Mouse (Mus musculus) neural tube, embryonic 11.5 days (tissue): ENCODE data around the gene Nup98. TPM values are rescaled to one million over a fixed set of nuclear protein-coding genes. Genes with fewer than 3 reads are reported as not detected.

ENCODE experiments used
- ATAC-seq: fragments of 200-750 bp; cut with Nextera tagmentation; 2 replicates; pipeline ENCODE4 v1.8.0; 2017; ENCODE audit warnings: moderate number of reproducible peaks, mild to moderate bottlenecking, moderate TSS enrichment, moderate library complexity; ENCODE audit not compliant: insufficient read depth, low FRiP score, low TSS enrichment
- DNase-seq: peaks from one replicate; pipeline ENCODE4 v3.0.0-alpha.2; 2015; ENCODE audit warnings: low spot score
- H3K27ac ChIP-seq: fragments of 300-500 bp; sonication (generic); 2 replicates; pipeline ENCODE4 v1.5.1; 2014; ENCODE audit warnings: low read depth, mild to moderate bottlenecking, low read length
- H3K27me3 ChIP-seq: fragments of 300-500 bp; sonication (generic); 2 replicates; pipeline ENCODE4 v1.6.1; 2014; ENCODE audit warnings: mild to moderate bottlenecking, low read length, mixed read lengths; ENCODE audit not compliant: control insufficient read depth, insufficient read depth
- H3K36me3 ChIP-seq: fragments of 300-500 bp; sonication (generic); 2 replicates; pipeline ENCODE4 v1.6.1; 2014; ENCODE audit warnings: mild to moderate bottlenecking, low read length, moderate library complexity, mixed read lengths; ENCODE audit not compliant: control insufficient read depth, insufficient read depth
- H3K4me1 ChIP-seq: fragments of 300-500 bp; sonication (generic); 2 replicates; pipeline ENCODE4 v1.6.1; 2014; ENCODE audit warnings: low read length, mixed read lengths; ENCODE audit not compliant: control insufficient read depth, insufficient read depth
- H3K4me2 ChIP-seq: fragments of 300-500 bp; sonication (generic); 2 replicates; pipeline ENCODE4 v1.6.1; 2014; ENCODE audit warnings: low read depth, mild to moderate bottlenecking, moderate library complexity
- H3K4me3 ChIP-seq: fragments of 300-500 bp; sonication (generic); 2 replicates; pipeline ENCODE4 v1.5.1; 2014; ENCODE audit warnings: low read depth, low read length
- H3K9ac ChIP-seq: fragments of 300-500 bp; sonication (generic); 2 replicates; pipeline ENCODE4 v1.6.1; 2014; ENCODE audit warnings: mild to moderate bottlenecking, low read length
- H3K9me3 ChIP-seq: fragments of 300-500 bp; sonication (generic); 2 replicates; pipeline ENCODE4 v1.6.1; 2016; ENCODE audit warnings: low read length; ENCODE audit not compliant: control insufficient read depth
- WGBS: fragments of 180-500 bp; shearing (Covaris S2); extraction: QIAGEN DNeasy Blood & Tissue Kit; methylation state at CpG from one replicate; pipeline ENCODE4 v1.1.7; 2014; 5-methylcytosine and 5-hydroxymethylcytosine counted together
- polyA plus RNA-seq: library from polyadenylated mRNA; unstranded; fragments of >200 nt; fragmentation: Nextera tagmentation; extraction: Ambion mirVana; gene quantifications from 2 replicates; pipeline ENCODE4 v1.2.1, GENCODE M21; 2014

Nup98 gene
- polyA plus RNA-seq, 1 experiment from 2014 or later: 45.9 TPM

- Histone ChIP-seq H3K4me1 (peaks cover 6% of the 10 kb centered on the region; the same call in 1 of the 2 replicates), H3K4me3 (no peak overlapping the region), H3K27me3 (no peaks in the 10 kb centered on the region), H3K27ac (no peak overlapping the region), H3K9me3 (no peaks in the 10 kb centered on the region), H3K4me2 (no peak overlapping the region), H3K9ac (no peak overlapping the region), H3K36me3 (no peaks in the 10 kb centered on the region)
- no peak for ATAC-seq
- WGBS: 43% methylated on average over 6 of the region's 6 CpGs
- no peak for DNase-seq
These were observed 107.3 kb downstream of the Nup98 start for GRCm38 (mm10) chr7:102102696-102103095.

- no peak for DNase-seq
- no peak for ATAC-seq
- H3K4me1 ChIP-seq: peaks cover 6% of the 10 kb centered on the region; the same call in 1 of the 2 replicates
- H3K9me3 ChIP-seq: no peaks in the 10 kb centered on the region
- H3K4me2 ChIP-seq: no peak overlapping the region
- 45% methylated on average over 8 of the region's 8 CpGs for WGBS
- H3K4me3 ChIP-seq: no peak overlapping the region
- H3K27ac ChIP-seq: no peak overlapping the region
- no peaks in the 10 kb centered on the region for H3K36me3 ChIP-seq
- no peaks in the 10 kb centered on the region for H3K27me3 ChIP-seq
- no peak overlapping the region for H3K9ac ChIP-seq
These were observed 107.7 kb downstream of the Nup98 start for GRCm38 (mm10) chr7:102102241-102102640.

- DNase-seq (no peak), ATAC-seq (no peak)
- no peak within 1 kb of the TSS for H3K4me3 ChIP-seq
- WGBS: 27% methylated on average over 5 of the region's 5 CpGs
- peaks cover 6% of the 10 kb centered on the region; the same call in 1 of the 2 replicates for H3K4me1 ChIP-seq
- no peak within 1 kb of the TSS for H3K27ac ChIP-seq
- no peaks in the 10 kb centered on the region for H3K9me3 ChIP-seq
- H3K4me2 ChIP-seq: peak within 1 kb of the TSS; percentile 51; the same call in 1 of the 2 replicates
- H3K27me3 ChIP-seq: no peaks in the 10 kb centered on the region
- no peaks in the 10 kb centered on the region for H3K36me3 ChIP-seq
- H3K9ac ChIP-seq: no peak within 1 kb of the TSS
These were observed 108.5 kb downstream of the Nup98 start, which contains the start of gene Art1 for GRCm38 (mm10) chr7:102101487-102101886. Art1 (plus strand) TSS chr7:102101743.

- H3K4me1 ChIP-seq: peaks cover 6% of the 10 kb centered on the region; the same call in 1 of the 2 replicates
- no peaks in the 10 kb centered on the region for H3K36me3 ChIP-seq
- WGBS: 32% methylated on average over 5 of the region's 5 CpGs
- no peak overlapping the region for H3K4me3 ChIP-seq
- no peak overlapping the region for H3K27ac ChIP-seq
- no peak for ATAC-seq
- H3K27me3 ChIP-seq: no peaks in the 10 kb centered on the region
- no peaks in the 10 kb centered on the region for H3K9me3 ChIP-seq
- H3K9ac ChIP-seq: no peak overlapping the region
- DNase-seq: no peak
- H3K4me2 ChIP-seq: no peak overlapping the region
These were observed 109.1 kb downstream of the Nup98 start for GRCm38 (mm10) chr7:102100868-102101267.

GRCm38 (mm10) chr7:102099760-102100661 lies 110.0 kb downstream of the Nup98 start:
- peak; percentile 86 for ATAC-seq
- H3K27ac ChIP-seq: no peak overlapping the region
- H3K9ac ChIP-seq: peak overlapping the region; percentile 52

GRCm38 (mm10) chr7:102087336-102087735 lies 122.6 kb downstream of the Nup98 start:
- no peaks in the 10 kb centered on the region for H3K9me3 ChIP-seq
- DNase-seq: no peak
- H3K27me3 ChIP-seq: no peaks in the 10 kb centered on the region
- no peaks in the 10 kb centered on the region for H3K4me1 ChIP-seq
- H3K27ac ChIP-seq: no peak overlapping the region
- no peak overlapping the region for H3K9ac ChIP-seq
- no peak overlapping the region for H3K4me3 ChIP-seq
- 0 out of 2 replicates have a peak, but pooled peaks cover 2% of the 10 kb centered on the region for H3K36me3 ChIP-seq
- 87% methylated on average over 4 of the region's 4 CpGs for WGBS
- no peak for ATAC-seq
- H3K4me2 ChIP-seq: no peak overlapping the region

More at GRCm38 (mm10) chr7:102099760-102100661, 110.0 kb downstream of the Nup98 start:
- H3K4me3 ChIP-seq: peak overlapping the region; percentile 21
- peak; percentile 63 for DNase-seq
- H3K9me3 ChIP-seq: no peaks in the 10 kb centered on the region
- WGBS: 2% methylated on average over 30 of the region's 30 CpGs
- H3K27me3 ChIP-seq: no peaks in the 10 kb centered on the region
- peak overlapping the region; percentile 51 for H3K4me2 ChIP-seq
- peaks cover 6% of the 10 kb centered on the region; the same call in 1 of the 2 replicates for H3K4me1 ChIP-seq
- H3K36me3 ChIP-seq: no peaks in the 10 kb centered on the region

- Histone ChIP-seq H3K9ac (no peak overlapping the region), H3K27me3 (no peaks in the 10 kb centered on the region), H3K36me3 (peaks cover 7% of the 10 kb centered on the region; the same call in 1 of the 2 replicates), H3K27ac (no peak overlapping the region), H3K4me1 (no peaks in the 10 kb centered on the region), H3K4me3 (no peak overlapping the region), H3K4me2 (no peak overlapping the region), H3K9me3 (no peaks in the 10 kb centered on the region)
- no peak for DNase-seq
- WGBS: 90% methylated on average over 26 of the region's 26 CpGs
- ATAC-seq: no peak
These were observed 125.8 kb downstream of the Nup98 start for GRCm38 (mm10) chr7:102084041-102084696.

GRCm38 (mm10) chr7:102082816-102083215 lies 127.2 kb downstream of the Nup98 start, which contains the start of gene Trpc2:
Trpc2 (plus strand) TSS chr7:102083116.
- Histone ChIP-seq H3K9ac (no peak within 1 kb of the TSS), H3K4me3 (no peak within 1 kb of the TSS), H3K9me3 (no peaks in the 10 kb centered on the region), H3K4me2 (no peak within 1 kb of the TSS), H3K4me1 (no peaks in the 10 kb centered on the region), H3K27ac (no peak within 1 kb of the TSS), H3K27me3 (no peaks in the 10 kb centered on the region), H3K36me3 (peaks cover 7% of the 10 kb centered on the region; the same call in 1 of the 2 replicates)
- no peak for ATAC-seq
- DNase-seq: no peak
- 82% methylated on average over 5 of the region's 5 CpGs for WGBS
